Mouse (Mus musculus) large intestine, adult 2 months (tissue): ENCODE data around the gene Rgl2. TPM values are rescaled to one million over a fixed set of nuclear protein-coding genes. Genes with fewer than 3 reads are reported as not detected.
"Not testable (repeated sequence)": the region's sequence is repeated elsewhere in the genome, so short reads cannot be mapped to it uniquely, and the experiment has no call there.

Source experiments
- DNase-seq: peaks from one replicate; pipeline ENCODE4 v3.0.0-alpha.2; 2012; ENCODE audit warnings: low read depth, low spot score
- WGBS: fragments of 180-500 bp; shearing (Covaris S2); methylation state at CpG from one replicate; pipeline ENCODE4 v1.1.7; 2018; 5-methylcytosine and 5-hydroxymethylcytosine counted together
- polyA plus RNA-seq: library from polyadenylated mRNA; depleted of rRNA; stranded (reverse); fragments of >200 nt; gene quantifications from 2 replicates; pipeline ENCODE4 v1.2.3, GENCODE M21; 2012

Gene Rgl2
- polyA plus RNA-seq, 1 experiment = 46.1 TPM

GRCm38 (mm10) chr17:33904835-33905234 lies 24.5 kb upstream of the Rgl2 start, which contains the start of gene Platr17:
Platr17 (plus strand) TSS chr17:33905135.
- 30% methylated on average over 4 of the region's 4 CpGs for WGBS
- not testable (repeated sequence) for DNase-seq

- no peak for DNase-seq
- WGBS = under 1% methylated on average over 44 of the region's 44 CpGs
Measured at GRCm38 (mm10) chr17:33908331-33909076, 20.8 kb upstream of the Rgl2 start.

- 1% methylated on average over 68 of the region's 68 CpGs for WGBS
- DNase-seq = peak; percentile 92
Measured at GRCm38 (mm10) chr17:33909077-33909868, 20.1 kb upstream of the Rgl2 start, which contains the start of gene Daxx. Daxx (plus strand) TSS chr17:33909414.

DNA sequence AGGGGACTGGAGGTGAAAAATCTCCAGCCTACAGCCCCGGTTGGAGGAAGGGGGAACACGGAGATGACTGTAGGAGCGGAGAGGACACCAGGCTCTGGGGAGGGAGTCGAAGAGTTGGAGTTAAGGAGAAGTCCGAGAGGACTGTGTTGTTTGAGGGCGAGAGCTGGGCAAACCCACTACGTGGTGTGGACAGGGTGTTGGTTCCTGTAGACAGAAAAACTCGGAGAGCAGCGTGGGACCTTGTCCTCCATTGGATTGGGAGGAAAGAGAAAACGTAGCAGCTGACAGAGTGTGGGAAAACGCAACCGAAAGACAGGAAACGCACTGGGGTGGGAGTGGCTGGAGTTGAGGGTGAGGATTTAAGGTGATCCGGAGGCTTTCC lies 19.5 kb upstream of the Rgl2 start:
- under 1% methylated on average over 14 of the region's 14 CpGs for WGBS
- DNase-seq = no peak

GRCm38 (mm10) chr17:33910346-33911051 lies 18.8 kb upstream of the Rgl2 start:
- no peak for DNase-seq
- WGBS = 37% methylated on average over 11 of the region's 11 CpGs

- WGBS = 87% methylated on average over 31 of the region's 31 CpGs
Measured at GRCm38 (mm10) chr17:33911052-33911812, 18.1 kb upstream of the Rgl2 start.

DNA sequence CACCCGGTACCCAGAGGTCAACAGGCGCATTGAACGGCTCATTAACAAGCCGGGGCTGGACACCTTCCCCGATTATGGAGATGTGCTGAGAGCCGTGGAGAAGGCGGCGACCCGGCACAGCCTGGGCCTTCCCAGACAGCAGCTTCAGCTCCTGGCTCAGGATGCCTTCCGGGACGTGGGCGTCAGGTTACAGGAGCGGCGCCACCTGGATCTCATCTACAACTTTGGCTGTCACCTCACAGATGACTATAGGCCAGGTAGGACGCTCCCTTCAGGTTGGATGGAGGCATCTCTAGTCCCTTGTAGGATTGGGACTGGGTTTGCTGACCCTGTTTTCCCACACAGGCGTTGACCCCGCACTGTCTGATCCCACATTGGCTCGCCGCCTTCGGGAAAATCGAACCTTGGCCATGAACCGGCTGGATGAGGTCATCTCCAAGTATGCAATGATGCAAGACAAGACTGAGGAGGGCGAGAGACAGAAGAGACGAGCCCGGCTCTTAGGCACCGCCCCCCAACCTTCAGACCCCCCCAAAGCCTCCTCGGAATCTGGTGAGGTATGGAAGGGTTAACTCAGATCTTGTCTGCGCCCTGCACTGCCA lies 17.4 kb upstream of the Rgl2 start:
- WGBS = 87% methylated on average over 28 of the region's 28 CpGs

More at GRCm38 (mm10) chr17:33911052-33911812, 18.1 kb upstream of the Rgl2 start:
- DNase-seq = no peak

DNA sequence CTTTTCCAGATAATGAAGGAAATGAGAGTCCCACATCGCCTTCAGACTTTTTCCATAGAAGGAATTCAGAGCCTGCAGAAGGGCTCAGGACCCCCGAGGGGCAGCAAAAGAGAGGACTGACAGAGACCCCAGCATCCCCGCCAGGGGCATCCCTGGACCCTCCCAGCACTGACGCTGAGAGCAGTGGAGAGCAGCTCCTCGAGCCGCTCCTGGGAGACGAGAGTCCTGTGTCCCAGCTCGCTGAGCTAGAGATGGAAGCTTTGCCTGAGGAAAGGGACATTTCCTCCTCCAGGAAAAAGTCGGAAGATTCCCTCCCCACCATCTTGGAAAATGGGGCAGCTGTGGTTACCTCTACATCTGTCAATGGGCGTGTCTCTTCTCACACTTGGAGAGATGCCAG lies 16.1 kb upstream of the Rgl2 start:
- no peak for DNase-seq
- WGBS = 83% methylated on average over 10 of the region's 10 CpGs

More for the DNA sequence above, 17.4 kb upstream of the Rgl2 start:
- no peak for DNase-seq

DNA sequence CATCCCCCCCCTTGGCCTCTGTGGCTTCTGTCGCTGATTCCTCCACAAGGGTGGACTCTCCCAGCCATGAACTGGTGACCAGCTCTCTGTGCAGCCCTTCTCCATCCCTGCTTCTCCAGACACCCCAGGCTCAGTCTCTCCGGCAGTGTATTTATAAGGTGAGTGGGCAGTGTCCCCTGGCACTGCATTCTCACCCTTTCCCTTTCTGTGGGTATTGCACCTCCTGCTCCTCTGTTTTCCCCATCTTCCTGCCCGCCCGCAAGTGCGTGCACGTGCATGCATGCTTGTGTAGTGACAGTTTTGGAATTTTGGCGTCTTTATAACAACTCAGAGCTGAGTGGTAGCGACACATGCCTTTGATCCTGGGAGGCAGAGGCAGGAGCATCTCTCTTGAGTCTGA lies 15.4 kb upstream of the Rgl2 start:
- DNase-seq = no peak
- WGBS = 93% methylated on average over 8 of the region's 8 CpGs

DNA sequence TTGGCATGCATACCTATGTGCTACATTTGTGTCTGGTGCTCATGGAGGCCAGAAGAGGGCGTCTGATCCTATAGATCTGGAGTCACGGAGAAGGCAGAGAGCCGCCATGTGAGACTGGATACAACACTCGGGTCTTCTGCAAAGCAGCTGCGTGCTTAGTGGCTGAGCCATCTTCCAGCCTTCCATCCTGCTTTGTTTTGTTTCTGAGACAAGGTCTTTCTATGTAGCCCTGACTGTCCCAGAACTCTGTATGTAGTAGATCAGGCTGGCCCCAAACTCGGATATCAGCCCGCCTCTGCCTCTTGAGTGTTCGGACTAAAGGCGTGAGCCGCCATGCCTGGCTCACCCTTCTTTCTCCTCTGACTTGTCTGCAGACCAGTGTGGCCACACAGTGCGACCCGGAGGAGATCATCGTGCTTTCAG lies 14.4 kb upstream of the Rgl2 start:
- DNase-seq = no peak
- 74% methylated on average over 13 of the region's 13 CpGs for WGBS

- DNase-seq = peak; percentile 99
- WGBS = under 1% methylated on average over 33 of the region's 34 CpGs
Measured at GRCm38 (mm10) chr17:33915671-33916250, 13.6 kb upstream of the Rgl2 start, which contains the start of the genes Tapbp and Zbtb22. Tapbp (plus strand) TSS chr17:33915899. Zbtb22 (plus strand) TSS chr17:33915904.

DNA sequence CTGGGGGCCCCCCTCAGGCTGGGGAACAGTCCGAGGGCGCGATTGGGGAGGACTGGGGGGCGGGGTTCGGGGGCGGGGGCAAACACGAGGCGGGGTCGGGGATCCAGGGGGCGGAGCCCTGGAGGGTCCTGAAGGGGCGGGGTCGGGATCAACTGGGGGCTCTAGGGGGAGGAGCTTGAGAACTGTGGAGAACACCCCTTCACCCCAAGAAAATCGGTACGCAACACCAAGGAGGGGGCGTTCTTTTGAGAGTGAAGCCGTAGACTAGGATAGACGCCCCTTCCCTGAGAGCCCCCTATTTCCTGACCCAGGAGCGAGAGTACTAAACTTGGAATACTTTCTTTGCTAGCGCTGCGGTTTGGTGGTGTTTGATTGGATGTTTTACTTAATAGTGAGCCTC lies 13.0 kb upstream of the Rgl2 start:
- under 1% methylated on average over 19 of the region's 20 CpGs for WGBS
- DNase-seq = no peak

GRCm38 (mm10) chr17:33916847-33917655 lies 12.3 kb upstream of the Rgl2 start:
- DNase-seq = no peak
- WGBS = 75% methylated on average over 31 of the region's 31 CpGs

- DNase-seq = no peak
- 84% methylated on average over 18 of the region's 18 CpGs for WGBS
Measured at GRCm38 (mm10) chr17:33917656-33918292, 11.6 kb upstream of the Rgl2 start.

GRCm38 (mm10) chr17:33918293-33919203 lies 10.8 kb upstream of the Rgl2 start:
- no peak for DNase-seq
- 50% methylated on average over 37 of the region's 37 CpGs for WGBS
